Mouse (Mus musculus): Measurements from ENCODE around the gene Kif7. TPM values are rescaled to one million over a fixed set of nuclear protein-coding genes. Genes with fewer than 3 reads are reported as not detected.

The Kif7 gene
- polyA plus RNA-seq, 1 experiment from 2014 or later = 4.4 TPM

DNA sequence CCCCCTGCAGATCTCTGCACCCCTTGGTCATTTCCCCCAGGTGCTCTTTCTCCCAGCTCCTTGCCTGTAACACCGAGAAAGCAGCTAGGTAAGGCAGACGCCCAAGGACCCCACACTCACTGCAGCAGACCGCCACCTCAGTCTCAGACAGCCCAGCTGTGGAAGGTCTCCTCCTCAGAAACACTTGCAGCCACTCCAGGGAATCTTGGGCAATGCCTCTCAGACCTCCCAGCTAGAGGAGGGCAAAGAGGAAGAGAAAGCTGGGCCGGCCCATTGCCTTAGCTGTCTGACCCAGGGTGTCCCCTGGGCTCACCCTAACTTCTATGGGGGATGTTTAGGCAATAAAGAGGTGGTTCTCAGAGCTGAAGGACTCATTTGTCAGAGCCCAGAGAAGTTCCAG, 17.1 kb upstream of the Kif7 start, which contains the start of gene Plin1:
Gene Plin1, minus strand, starts transcription at position 282 of the 400 bp plus-strand sequence.
- no peak for ATAC-seq (ENCODE audit: insufficient number of reproducible peaks, insufficient read depth, low FRiP score, low read depth)
- WGBS = 47% methylated on average over 4 of the region's 4 CpGs
- no peak within 1 kb of the TSS for H3K9ac ChIP-seq (replicated peaks; ENCODE audit: low read depth, low read length)
- H3K36me3 ChIP-seq (ENCODE audit: control insufficient read depth, insufficient read depth, low read length) = no peaks in the 10 kb centered on the region; the same call in 1 of the 2 replicates
- no peak within 1 kb of the TSS for H3K4me2 ChIP-seq (replicated peaks; ENCODE audit: low read depth, low read length)
- H3K4me1 ChIP-seq (ENCODE audit: control insufficient read depth, insufficient read depth, low read length) = no peaks in the 10 kb centered on the region
- no peak within 1 kb of the TSS for H3K27ac ChIP-seq (ENCODE audit: low read length)
- no peaks in the 10 kb centered on the region for H3K9me3 ChIP-seq (ENCODE audit: control insufficient read depth, low read depth, low read length)
- no peak within 1 kb of the TSS for H3K4me3 ChIP-seq (ENCODE audit: low read depth, low read length)
- no peaks in the 10 kb centered on the region for H3K27me3 ChIP-seq (ENCODE audit: control insufficient read depth, insufficient read depth, low read length)

DNA sequence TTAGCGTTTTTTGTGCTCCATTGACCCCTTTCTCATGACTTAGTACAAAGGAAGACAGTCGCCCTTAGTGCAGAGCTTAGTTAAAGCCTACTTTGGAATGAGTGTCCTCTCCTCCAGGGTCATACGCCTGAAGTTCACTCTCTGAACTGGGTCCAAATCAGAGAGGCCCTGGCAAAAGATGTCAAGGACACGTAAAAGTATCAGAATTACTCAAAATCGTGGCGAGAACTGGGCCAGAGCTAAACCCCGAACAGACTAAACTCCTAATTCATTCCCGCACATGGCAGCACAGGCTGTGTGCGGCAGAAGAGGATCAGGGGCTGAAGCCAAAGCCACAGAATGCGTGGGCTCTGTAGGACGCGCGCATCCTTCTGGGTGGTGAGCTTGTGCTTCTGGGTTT, 15.9 kb upstream of the Kif7 start:
- H3K4me2 ChIP-seq (replicated peaks; ENCODE audit: low read depth, low read length) = no peak overlapping the region
- H3K9me3 ChIP-seq (ENCODE audit: control insufficient read depth, low read depth, low read length) = no peaks in the 10 kb centered on the region
- no peak overlapping the region for H3K27ac ChIP-seq (ENCODE audit: low read length)
- H3K4me3 ChIP-seq (ENCODE audit: low read depth, low read length) = no peak overlapping the region
- H3K36me3 ChIP-seq (ENCODE audit: control insufficient read depth, insufficient read depth, low read length) = no peaks in the 10 kb centered on the region
- no peaks in the 10 kb centered on the region for H3K27me3 ChIP-seq (ENCODE audit: control insufficient read depth, insufficient read depth, low read length)
- WGBS = 77% methylated on average over 13 of the region's 13 CpGs
- ATAC-seq (ENCODE audit: insufficient number of reproducible peaks, insufficient read depth, low FRiP score, low read depth) = no peak
- H3K9ac ChIP-seq (replicated peaks; ENCODE audit: low read depth, low read length) = no peak overlapping the region
- no peaks in the 10 kb centered on the region for H3K4me1 ChIP-seq (ENCODE audit: control insufficient read depth, insufficient read depth, low read length)

DNA sequence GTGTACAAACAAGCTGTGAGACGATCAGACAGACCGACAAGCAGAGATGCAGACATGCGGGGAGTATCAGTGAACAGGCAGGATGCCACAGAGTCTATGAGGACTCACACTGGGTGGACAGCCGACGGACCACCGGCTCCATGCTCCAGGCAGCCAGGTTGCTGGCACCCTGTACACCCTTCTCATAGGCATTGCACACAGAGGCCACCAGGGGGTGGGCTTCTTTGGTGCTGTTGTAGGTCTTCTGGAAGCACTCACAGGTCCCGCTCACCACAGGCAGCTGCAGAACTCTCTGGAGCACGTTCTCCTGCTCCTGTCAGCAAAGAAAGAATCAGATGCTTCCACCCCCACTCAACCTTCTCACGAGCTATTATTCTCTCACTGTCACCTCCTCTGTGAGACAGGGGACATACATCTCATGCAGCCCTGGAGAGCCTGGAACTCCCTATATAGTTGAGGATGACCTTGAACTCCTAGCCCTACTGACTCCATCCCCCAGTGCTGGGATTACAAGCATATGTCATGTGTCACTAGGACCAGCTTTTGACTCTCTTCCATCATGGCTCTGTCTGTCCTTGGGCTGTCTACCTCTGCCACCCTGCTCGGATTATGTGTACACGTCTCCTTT, 14.3 kb upstream of the Kif7 start:
- Histone ChIP-seq H3K36me3 (ENCODE audit: control insufficient read depth, insufficient read depth, low read length) (no peaks in the 10 kb centered on the region), H3K27me3 (ENCODE audit: control insufficient read depth, insufficient read depth, low read length) (no peaks in the 10 kb centered on the region), H3K27ac (ENCODE audit: low read length) (no peak overlapping the region), H3K4me2 (replicated peaks; ENCODE audit: low read depth, low read length) (no peak overlapping the region), H3K9ac (replicated peaks; ENCODE audit: low read depth, low read length) (no peak overlapping the region), H3K9me3 (ENCODE audit: control insufficient read depth, low read depth, low read length) (no peaks in the 10 kb centered on the region), H3K4me3 (ENCODE audit: low read depth, low read length) (no peak overlapping the region), H3K4me1 (ENCODE audit: control insufficient read depth, insufficient read depth, low read length) (no peaks in the 10 kb centered on the region)
- WGBS = 64% methylated on average over 11 of the region's 11 CpGs
- no peak; the same call in 1 of the 2 replicates for ATAC-seq (ENCODE audit: insufficient number of reproducible peaks, insufficient read depth, low FRiP score, low read depth)

DNA sequence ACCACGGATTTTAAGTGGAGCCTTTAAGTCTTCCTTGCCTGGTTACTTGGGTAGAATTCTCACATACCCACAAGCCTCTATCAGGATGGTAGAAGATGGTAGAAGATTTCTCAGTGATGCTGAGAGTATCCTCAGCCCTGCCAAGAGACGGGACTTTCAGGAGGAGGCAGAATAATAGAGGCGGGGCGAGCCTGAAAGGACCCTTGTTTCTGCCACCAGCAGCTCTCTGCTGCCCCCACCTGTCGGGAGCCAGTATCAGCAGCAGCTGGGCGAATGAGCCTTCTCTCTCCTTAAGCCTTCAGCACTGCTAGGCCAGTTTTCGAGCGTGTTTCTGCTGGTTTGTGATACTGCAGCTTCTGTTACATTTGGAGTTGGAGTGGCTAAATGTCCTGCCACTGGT, 13.6 kb upstream of the Kif7 start:
- Histone ChIP-seq H3K27me3 (ENCODE audit: control insufficient read depth, insufficient read depth, low read length) (no peaks in the 10 kb centered on the region), H3K4me2 (replicated peaks; ENCODE audit: low read depth, low read length) (no peak overlapping the region), H3K4me1 (ENCODE audit: control insufficient read depth, insufficient read depth, low read length) (no peaks in the 10 kb centered on the region), H3K4me3 (ENCODE audit: low read depth, low read length) (no peak overlapping the region), H3K9me3 (ENCODE audit: control insufficient read depth, low read depth, low read length) (no peaks in the 10 kb centered on the region), H3K36me3 (ENCODE audit: control insufficient read depth, insufficient read depth, low read length) (no peaks in the 10 kb centered on the region), H3K9ac (replicated peaks; ENCODE audit: low read depth, low read length) (no peak overlapping the region), H3K27ac (ENCODE audit: low read length) (no peak overlapping the region)
- ATAC-seq (ENCODE audit: insufficient number of reproducible peaks, insufficient read depth, low FRiP score, low read depth) = no peak
- WGBS = 15% methylated on average over 8 of the region's 8 CpGs

DNA sequence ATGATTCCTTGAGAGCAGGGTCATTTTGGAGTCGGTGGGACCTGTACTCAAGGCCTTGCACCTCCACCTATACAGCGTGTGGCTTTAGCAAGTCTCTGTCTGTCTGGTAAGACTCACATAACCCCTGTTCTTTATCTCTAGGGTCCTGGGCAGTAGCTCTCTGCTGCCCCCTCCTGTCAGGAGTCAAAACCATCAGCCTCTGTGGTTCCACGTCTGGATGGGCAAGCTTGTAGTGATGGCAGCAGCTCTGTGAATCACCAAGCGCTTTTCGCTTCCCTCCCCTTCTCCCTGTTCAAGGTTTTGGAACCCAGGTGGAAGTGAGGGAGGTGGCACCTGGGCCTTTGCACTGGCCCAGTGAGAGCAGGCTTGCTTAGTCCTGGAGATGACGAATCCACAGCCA, 12.7 kb upstream of the Kif7 start:
- ATAC-seq (ENCODE audit: insufficient number of reproducible peaks, insufficient read depth, low FRiP score, low read depth) = peak; percentile 14; the same call in 1 of the 2 replicates
- H3K9me3 ChIP-seq (ENCODE audit: control insufficient read depth, low read depth, low read length) = no peaks in the 10 kb centered on the region
- H3K4me2 ChIP-seq (replicated peaks; ENCODE audit: low read depth, low read length) = no peak overlapping the region
- H3K27ac ChIP-seq (ENCODE audit: low read length) = no peak overlapping the region
- no peak overlapping the region for H3K9ac ChIP-seq (replicated peaks; ENCODE audit: low read depth, low read length)
- WGBS = 30% methylated on average over 6 of the region's 6 CpGs
- H3K4me1 ChIP-seq (ENCODE audit: control insufficient read depth, insufficient read depth, low read length) = no peaks in the 10 kb centered on the region
- H3K27me3 ChIP-seq (ENCODE audit: control insufficient read depth, insufficient read depth, low read length) = no peaks in the 10 kb centered on the region
- H3K36me3 ChIP-seq (ENCODE audit: control insufficient read depth, insufficient read depth, low read length) = no peaks in the 10 kb centered on the region
- H3K4me3 ChIP-seq (ENCODE audit: low read depth, low read length) = no peak overlapping the region

DNA sequence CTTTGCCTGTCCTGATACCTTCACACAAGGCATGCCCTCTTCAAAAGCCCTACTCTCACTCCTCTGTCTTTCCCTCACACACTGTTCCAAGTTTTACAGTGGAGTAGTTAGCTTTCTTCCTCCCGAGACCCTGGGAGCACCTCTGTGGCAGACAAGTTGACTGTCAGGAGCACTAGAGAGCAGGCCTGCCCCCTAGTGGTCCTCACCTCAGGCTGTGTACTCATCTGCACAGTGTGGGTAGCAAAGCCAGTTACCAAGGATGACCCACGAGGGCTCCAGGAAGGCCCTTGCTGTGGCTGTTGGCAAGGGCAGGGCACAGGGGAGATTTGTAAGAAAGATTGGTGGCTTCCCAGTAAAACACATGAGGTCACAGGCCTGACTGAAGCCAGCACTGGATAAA, 11.6 kb upstream of the Kif7 start:
- WGBS = 13% methylated on average over 2 of the region's 2 CpGs
- no peak for ATAC-seq (ENCODE audit: insufficient number of reproducible peaks, insufficient read depth, low FRiP score, low read depth)

DNA sequence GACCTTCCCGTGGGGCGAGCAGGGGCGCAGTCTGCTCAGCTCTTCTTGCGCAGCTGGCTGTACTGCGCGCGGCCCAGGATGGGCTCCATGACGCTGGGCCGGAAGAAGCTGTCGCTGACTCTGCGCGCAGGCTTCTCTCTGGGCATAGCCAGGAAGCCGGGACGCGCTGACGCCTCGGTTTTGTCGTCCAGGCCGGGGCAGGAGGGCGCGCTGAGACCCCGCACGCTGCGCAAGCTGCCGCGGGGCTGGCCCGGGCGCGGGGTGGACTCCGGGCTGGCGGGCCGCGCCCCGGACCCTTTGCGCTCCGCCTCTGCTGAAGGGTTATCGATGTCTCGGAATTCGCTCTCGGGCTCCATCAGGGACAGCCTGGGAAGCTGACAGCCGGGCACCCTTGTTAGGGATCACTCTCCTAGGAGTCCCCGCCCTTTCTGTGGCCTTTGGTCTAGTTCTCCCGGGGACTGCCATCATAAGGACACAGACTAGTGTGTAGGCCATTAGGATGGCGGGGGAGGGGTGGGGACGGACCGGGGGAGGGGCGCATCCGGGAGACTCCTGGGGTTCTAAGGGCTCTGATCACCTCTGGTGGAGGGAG, 6.0 kb upstream of the Kif7 start:
- peak; percentile 79; the same call in 1 of the 2 replicates for ATAC-seq (ENCODE audit: insufficient number of reproducible peaks, insufficient read depth, low FRiP score, low read depth)
- Histone ChIP-seq H3K27ac (ENCODE audit: low read length) (no peak overlapping the region), H3K27me3 (ENCODE audit: control insufficient read depth, insufficient read depth, low read length) (no peaks in the 10 kb centered on the region), H3K4me2 (replicated peaks; ENCODE audit: low read depth, low read length) (peak overlapping the region; percentile 88), H3K4me3 (ENCODE audit: low read depth, low read length) (peak overlapping the region; percentile 59), H3K4me1 (ENCODE audit: control insufficient read depth, insufficient read depth, low read length) (no peaks in the 10 kb centered on the region), H3K36me3 (ENCODE audit: control insufficient read depth, insufficient read depth, low read length) (no peaks in the 10 kb centered on the region), H3K9me3 (ENCODE audit: control insufficient read depth, low read depth, low read length) (no peaks in the 10 kb centered on the region), H3K9ac (replicated peaks; ENCODE audit: low read depth, low read length) (peak overlapping the region; percentile 49)
- WGBS = under 1% methylated on average over 47 of the region's 48 CpGs

More for the DNA sequence above, 11.6 kb upstream of the Kif7 start:
- no peaks in the 10 kb centered on the region for H3K36me3 ChIP-seq (ENCODE audit: control insufficient read depth, insufficient read depth, low read length)
- H3K4me3 ChIP-seq (ENCODE audit: low read depth, low read length) = no peak overlapping the region
- no peaks in the 10 kb centered on the region for H3K9me3 ChIP-seq (ENCODE audit: control insufficient read depth, low read depth, low read length)
- no peaks in the 10 kb centered on the region for H3K27me3 ChIP-seq (ENCODE audit: control insufficient read depth, insufficient read depth, low read length)
- no peak overlapping the region for H3K4me2 ChIP-seq (replicated peaks; ENCODE audit: low read depth, low read length)
- no peak overlapping the region for H3K27ac ChIP-seq (ENCODE audit: low read length)
- H3K9ac ChIP-seq (replicated peaks; ENCODE audit: low read depth, low read length) = no peak overlapping the region
- H3K4me1 ChIP-seq (ENCODE audit: control insufficient read depth, insufficient read depth, low read length) = no peaks in the 10 kb centered on the region

DNA sequence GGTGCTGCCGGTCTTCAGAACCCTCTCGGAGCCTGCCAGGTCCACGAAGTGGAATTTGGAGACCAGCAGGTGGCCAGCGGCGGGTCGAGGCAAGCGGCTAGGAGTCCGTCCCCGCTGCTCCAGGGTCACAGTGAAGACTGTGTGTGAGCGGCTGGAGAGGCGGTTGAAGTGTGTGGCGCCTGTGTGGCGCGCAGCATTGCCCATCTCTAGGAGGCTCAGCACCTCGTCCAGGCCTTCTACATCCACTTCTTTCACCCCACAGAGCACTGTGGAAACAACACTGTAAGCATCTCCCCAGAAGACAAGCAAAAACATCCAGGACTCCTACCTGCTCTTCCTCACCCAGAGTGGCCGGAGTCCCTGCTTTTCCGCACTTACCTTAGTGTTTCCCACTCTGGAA, 4.7 kb downstream of the Kif7 start:
- H3K9me3 ChIP-seq (ENCODE audit: control insufficient read depth, low read depth, low read length) = no peaks in the 10 kb centered on the region
- no peak overlapping the region for H3K4me3 ChIP-seq (ENCODE audit: low read depth, low read length)
- ATAC-seq (ENCODE audit: insufficient number of reproducible peaks, insufficient read depth, low FRiP score, low read depth) = no peak
- 0 out of 2 replicates have a peak overlapping the region, but pooled peaks have one; percentile 60 for H3K4me2 ChIP-seq (replicated peaks; ENCODE audit: low read depth, low read length)
- peaks cover 20% of the 10 kb centered on the region; the same call in 1 of the 2 replicates for H3K36me3 ChIP-seq (ENCODE audit: control insufficient read depth, insufficient read depth, low read length)
- H3K27me3 ChIP-seq (ENCODE audit: control insufficient read depth, insufficient read depth, low read length) = no peaks in the 10 kb centered on the region
- peaks cover 9% of the 10 kb centered on the region; the same call in 1 of the 2 replicates for H3K4me1 ChIP-seq (ENCODE audit: control insufficient read depth, insufficient read depth, low read length)
- WGBS = 54% methylated on average over 17 of the region's 17 CpGs
- H3K9ac ChIP-seq (replicated peaks; ENCODE audit: low read depth, low read length) = no peak overlapping the region
- no peak overlapping the region for H3K27ac ChIP-seq (ENCODE audit: low read length)

Data from stomach, embryonic 14.5 days (tissue).